Mouse (Mus musculus): ENCODE measurements at regions not wholly inside any gene's neighbourhood (a gene's known extent, or its start where the extent isn't known, plus 50 kb on each side); places are given as distances from the start of the nearest gene placed in this dataset.

GRCm38 (mm10) chr11:84682931-84683330, 136.4 kb downstream of the Mrm1 start:
- Histone ChIP-seq H3K4me3 (ENCODE audit: insufficient read depth, low read depth, low read length) (no peak overlapping the region), H3K27ac (ENCODE audit: insufficient read depth, low read depth, low read length) (no peak overlapping the region), H3K4me1 (ENCODE audit: control insufficient read depth, insufficient read depth, low read length) (no peaks in the 10 kb centered on the region), H3K27me3 (replicated peaks; ENCODE audit: control insufficient read depth, insufficient read depth, low read length) (no peaks in the 10 kb centered on the region), H3K36me3 (ENCODE audit: control insufficient read depth, insufficient read depth, low read length) (no peaks in the 10 kb centered on the region)
- TF ChIP-seq POLR2A (IDR thresholded peaks at IDR 0.05; ENCODE audit: low read depth, low read length) (no peak), CTCF (conservative IDR thresholded peaks at IDR 0.05; ENCODE audit: insufficient read depth, insufficient read length, low read depth, low read length) (no peak)
- WGBS: 58% methylated on average over 13 of the region's 13 CpGs
- DNase-seq: no peak

GRCm38 (mm10) chr11:84676377-84677078, 142.8 kb downstream of the Mrm1 start:
- WGBS: 59% methylated on average over 18 of the region's 18 CpGs
- TF ChIP-seq CTCF (conservative IDR thresholded peaks at IDR 0.05; ENCODE audit: insufficient read depth, insufficient read length, low read depth, low read length) (no peak), POLR2A (IDR thresholded peaks at IDR 0.05; ENCODE audit: low read depth, low read length) (no peak)
- no peak for DNase-seq
- H3K27ac ChIP-seq (ENCODE audit: insufficient read depth, low read depth, low read length): no peak overlapping the region
- no peaks in the 10 kb centered on the region for H3K27me3 ChIP-seq (replicated peaks; ENCODE audit: control insufficient read depth, insufficient read depth, low read length)
- no peaks in the 10 kb centered on the region for H3K4me1 ChIP-seq (ENCODE audit: control insufficient read depth, insufficient read depth, low read length)
- no peak overlapping the region for H3K4me3 ChIP-seq (ENCODE audit: insufficient read depth, low read depth, low read length)
- no peaks in the 10 kb centered on the region for H3K36me3 ChIP-seq (ENCODE audit: control insufficient read depth, insufficient read depth, low read length)

- Histone ChIP-seq H3K4me1 (ENCODE audit: control insufficient read depth, insufficient read depth, low read length) (no peaks in the 10 kb centered on the region), H3K36me3 (ENCODE audit: control insufficient read depth, insufficient read depth, low read length) (no peaks in the 10 kb centered on the region), H3K4me3 (ENCODE audit: insufficient read depth, low read depth, low read length) (no peak overlapping the region), H3K27me3 (replicated peaks; ENCODE audit: control insufficient read depth, insufficient read depth, low read length) (no peaks in the 10 kb centered on the region), H3K27ac (ENCODE audit: insufficient read depth, low read depth, low read length) (no peak overlapping the region)
- TF ChIP-seq CTCF (conservative IDR thresholded peaks at IDR 0.05; ENCODE audit: insufficient read depth, insufficient read length, low read depth, low read length): no peak
- WGBS: 35% methylated on average over 18 of the region's 18 CpGs
- no peak for DNase-seq
These were observed 146.4 kb downstream of the Mrm1 start for GRCm38 (mm10) chr11:84672841-84673473.

- Histone ChIP-seq H3K36me3 (ENCODE audit: control insufficient read depth, insufficient read depth, low read length) (no peaks in the 10 kb centered on the region), H3K27ac (ENCODE audit: insufficient read depth, low read depth, low read length) (no peak overlapping the region), H3K4me1 (ENCODE audit: control insufficient read depth, insufficient read depth, low read length) (no peaks in the 10 kb centered on the region), H3K27me3 (replicated peaks; ENCODE audit: control insufficient read depth, insufficient read depth, low read length) (no peaks in the 10 kb centered on the region), H3K4me3 (ENCODE audit: insufficient read depth, low read depth, low read length) (no peak overlapping the region)
- 53% methylated on average over 6 of the region's 6 CpGs for WGBS
- peak; percentile 6 for DNase-seq
- TF ChIP-seq POLR2A (IDR thresholded peaks at IDR 0.05; ENCODE audit: low read depth, low read length) (no peak), CTCF (conservative IDR thresholded peaks at IDR 0.05; ENCODE audit: insufficient read depth, insufficient read length, low read depth, low read length) (no peak)
These were observed 146.2 kb upstream of the Lhx1 start for GRCm38 (mm10) chr11:84671585-84671984.

GRCm38 (mm10) chr11:84667711-84668110, 142.4 kb upstream of the Lhx1 start:
- WGBS: 81% methylated on average over 4 of the region's 4 CpGs
- H3K27ac ChIP-seq (ENCODE audit: insufficient read depth, low read depth, low read length): no peak overlapping the region
- no peaks in the 10 kb centered on the region for H3K36me3 ChIP-seq (ENCODE audit: control insufficient read depth, insufficient read depth, low read length)
- no peak overlapping the region for H3K4me3 ChIP-seq (ENCODE audit: insufficient read depth, low read depth, low read length)
- DNase-seq: no peak
- H3K27me3 ChIP-seq (replicated peaks; ENCODE audit: control insufficient read depth, insufficient read depth, low read length): no peaks in the 10 kb centered on the region
- TF ChIP-seq CTCF (conservative IDR thresholded peaks at IDR 0.05; ENCODE audit: insufficient read depth, insufficient read length, low read depth, low read length) (no peak), POLR2A (IDR thresholded peaks at IDR 0.05; ENCODE audit: low read depth, low read length) (no peak)
- H3K4me1 ChIP-seq (ENCODE audit: control insufficient read depth, insufficient read depth, low read length): no peaks in the 10 kb centered on the region

GRCm38 (mm10) chr11:84664258-84664657, 138.9 kb upstream of the Lhx1 start:
- no peak for DNase-seq
- no peak for TF ChIP-seq POLR2A (IDR thresholded peaks at IDR 0.05; ENCODE audit: low read depth, low read length)
- no peak for TF ChIP-seq CTCF (conservative IDR thresholded peaks at IDR 0.05; ENCODE audit: insufficient read depth, insufficient read length, low read depth, low read length)
- no peak overlapping the region for H3K4me3 ChIP-seq (ENCODE audit: insufficient read depth, low read depth, low read length)
- no peaks in the 10 kb centered on the region for H3K27me3 ChIP-seq (replicated peaks; ENCODE audit: control insufficient read depth, insufficient read depth, low read length)
- H3K36me3 ChIP-seq (ENCODE audit: control insufficient read depth, insufficient read depth, low read length): no peaks in the 10 kb centered on the region
- no peaks in the 10 kb centered on the region for H3K4me1 ChIP-seq (ENCODE audit: control insufficient read depth, insufficient read depth, low read length)
- 55% methylated on average over 3 of the region's 3 CpGs for WGBS
- no peak overlapping the region for H3K27ac ChIP-seq (ENCODE audit: insufficient read depth, low read depth, low read length)

- TF ChIP-seq POLR2A (IDR thresholded peaks at IDR 0.05; ENCODE audit: low read depth, low read length) (no peak), CTCF (conservative IDR thresholded peaks at IDR 0.05; ENCODE audit: insufficient read depth, insufficient read length, low read depth, low read length) (no peak)
- no peak overlapping the region for H3K27ac ChIP-seq (ENCODE audit: insufficient read depth, low read depth, low read length)
- H3K27me3 ChIP-seq (replicated peaks; ENCODE audit: control insufficient read depth, insufficient read depth, low read length): no peaks in the 10 kb centered on the region
- no peak overlapping the region for H3K4me3 ChIP-seq (ENCODE audit: insufficient read depth, low read depth, low read length)
- 8% methylated on average over 7 of the region's 7 CpGs for WGBS
- peak; percentile 41 for DNase-seq
- H3K36me3 ChIP-seq (ENCODE audit: control insufficient read depth, insufficient read depth, low read length): no peaks in the 10 kb centered on the region
- no peaks in the 10 kb centered on the region for H3K4me1 ChIP-seq (ENCODE audit: control insufficient read depth, insufficient read depth, low read length)
These were observed 136.6 kb upstream of the Lhx1 start for GRCm38 (mm10) chr11:84661981-84662380.

All from kidney, adult 2 months (tissue).